Mouse (Mus musculus) heart, adult 2 months (tissue): ENCODE data around the gene Mgea5. TPM values are rescaled to one million over a fixed set of nuclear protein-coding genes. Genes with fewer than 3 reads are reported as not detected.

Source experiments
- DNase-seq, 2 experiments: peaks; one replicate each; pipeline ENCODE4 v3.0.0; 2021
- H3K27ac ChIP-seq: fragments of 200-600 bp; 2 replicates; pipeline ENCODE4 v1.8.1; 2022
- H3K27me3 ChIP-seq: fragments of 200-500 bp; 2 replicates; pipeline ENCODE4 v1.6.1; 2012; ENCODE audit warnings: mild to moderate bottlenecking, low read length, inconsistent platforms, mixed read lengths; ENCODE audit not compliant: control insufficient read depth, insufficient read depth
- H3K36me3 ChIP-seq: fragments of 200-500 bp; 2 replicates; pipeline ENCODE4 v1.6.1; 2012; ENCODE audit warnings: low read length, inconsistent platforms; ENCODE audit not compliant: control insufficient read depth, insufficient read depth
- H3K4me1 ChIP-seq: fragments of 200-500 bp; 2 replicates; pipeline ENCODE4 v1.6.1; 2011; ENCODE audit warnings: low read length; ENCODE audit not compliant: control insufficient read depth, insufficient read depth
- H3K4me3 ChIP-seq: fragments of 200-600 bp; 2 replicates; pipeline ENCODE4 v1.8.1; 2022
- H3K79me2 ChIP-seq: fragments of 200-500 bp; replicated peaks from 2 replicates; pipeline ENCODE4 v1.6.1; 2012; ENCODE audit warnings: mild to moderate bottlenecking, inconsistent platforms, low read length, moderate library complexity, mixed read lengths; ENCODE audit not compliant: control insufficient read depth, insufficient read depth
- H3K9ac ChIP-seq: fragments of 200-500 bp; 2 replicates; pipeline ENCODE4 v1.6.1; 2012; ENCODE audit warnings: low read depth, mild to moderate bottlenecking, control low read depth, inconsistent platforms, low read length, mixed read lengths
- CTCF ChIP-seq: fragments of 200-600 bp; IDR thresholded peaks from 2 replicates; pipeline ENCODE4 v1.8.1; 2022; ENCODE audit warnings: antibody characterized with exemption, mild to moderate bottlenecking, moderate library complexity
- EP300 ChIP-seq: fragments of 200-500 bp; IDR thresholded peaks from 2 replicates; pipeline ENCODE4 v1.6.1; 2011; ENCODE audit warnings: low read depth, low read length, control low read depth; ENCODE audit not compliant: insufficient read depth
- POLR2A ChIP-seq: fragments of 200-500 bp; IDR thresholded peaks from 2 replicates; pipeline ENCODE4 v1.6.1; 2011; ENCODE audit warnings: mild to moderate bottlenecking, low read depth, low read length, control low read depth; ENCODE audit not compliant: insufficient read depth
- WGBS: fragments of 180-500 bp; shearing (Covaris S2); methylation state at CpG from one replicate; pipeline ENCODE4 v1.1.7; 2018; 5-methylcytosine and 5-hydroxymethylcytosine counted together
- intact Hi-C: fragments of 180-260 bp; cut with DNase I; formaldehyde crosslinking; loops from one replicate; pipeline ENCODE4 v1.15.1; 2025
- polyA plus RNA-seq: library from polyadenylated mRNA; depleted of rRNA; stranded (reverse); fragments of >200 nt; gene quantifications from 2 replicates; pipeline ENCODE4 v1.2.3, GENCODE M21; 2012
- total RNA-seq, 2 experiments: library from RNA; stranded (reverse); gene quantifications; 2 replicates each; pipeline ENCODE4 v1.2.3; 2021

The Mgea5 gene
- total and polyA plus RNA-seq, 3 experiments, result 22.4 to 81.9 (median 70.8) TPM

DNA sequence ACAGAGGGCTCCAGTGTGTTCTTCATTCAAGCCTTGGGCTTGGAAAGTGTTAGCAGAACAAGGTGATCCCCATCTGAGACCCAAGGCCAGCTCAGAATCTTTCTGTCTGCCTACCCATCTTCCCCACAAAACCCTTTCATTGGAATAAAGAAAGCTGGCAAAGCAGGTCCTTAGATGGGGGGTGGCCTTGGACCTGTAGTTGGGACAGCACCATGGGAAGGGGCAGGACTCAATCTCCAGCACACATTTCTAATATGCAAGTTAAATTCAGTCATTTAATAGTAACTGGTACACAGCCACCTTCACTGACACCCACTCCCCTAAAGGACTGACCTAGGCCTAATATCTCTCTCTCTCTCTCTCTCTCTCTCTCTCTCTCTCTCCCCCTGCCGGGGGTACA lies 47.4 kb downstream of the Mgea5 start:
- 58% methylated on average over 1 of the region's 1 CpGs for WGBS
- Histone ChIP-seq H3K36me3 (no peaks in the 10 kb centered on the region), H3K79me2 (no peaks in the 10 kb centered on the region), H3K4me3 (no peak overlapping the region), H3K27me3 (peaks cover 6% of the 10 kb centered on the region; the same call in 1 of the 2 replicates), H3K9ac (no peak overlapping the region), H3K27ac (no peak overlapping the region), H3K4me1 (peaks cover 1% of the 10 kb centered on the region; the same call in 1 of the 2 replicates)
- no peak for TF ChIP-seq CTCF
- TF ChIP-seq EP300, result no peak
- TF ChIP-seq POLR2A, result no peak
- no peak for DNase-seq
- intact Hi-C loops, result no loop called here

DNA sequence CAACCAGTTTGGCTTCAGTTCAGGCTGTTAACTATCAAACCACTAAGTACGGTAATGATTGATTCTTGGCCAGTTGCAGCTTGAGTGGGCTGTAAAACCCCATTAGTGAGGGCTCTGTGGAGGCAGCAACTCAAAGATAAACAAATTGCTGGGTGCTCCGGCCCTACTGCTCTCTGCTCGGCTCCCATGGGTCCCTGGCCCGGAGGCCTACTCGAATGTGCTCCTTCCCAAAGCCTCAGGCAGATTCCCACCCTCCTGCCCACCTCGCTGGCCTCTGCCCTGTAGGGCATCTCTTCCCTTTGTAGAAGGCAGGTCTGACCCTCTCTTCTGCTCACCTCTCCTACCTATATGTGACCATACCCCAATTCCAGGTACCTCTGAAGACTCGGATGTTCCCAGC lies 48.9 kb downstream of the Mgea5 start:
- TF ChIP-seq EP300, result no peak
- no peak for TF ChIP-seq POLR2A
- no peak for TF ChIP-seq CTCF
- no peak for DNase-seq
- WGBS, result 74% methylated on average over 7 of the region's 7 CpGs
- Histone ChIP-seq H3K27me3 (peaks cover 2% of the 10 kb centered on the region; the same call in 1 of the 2 replicates), H3K36me3 (no peaks in the 10 kb centered on the region), H3K79me2 (no peaks in the 10 kb centered on the region), H3K9ac (no peak overlapping the region), H3K27ac (no peak overlapping the region), H3K4me3 (no peak overlapping the region), H3K4me1 (peaks cover 1% of the 10 kb centered on the region; the same call in 1 of the 2 replicates)
- intact Hi-C loops, result no loop called here

DNA sequence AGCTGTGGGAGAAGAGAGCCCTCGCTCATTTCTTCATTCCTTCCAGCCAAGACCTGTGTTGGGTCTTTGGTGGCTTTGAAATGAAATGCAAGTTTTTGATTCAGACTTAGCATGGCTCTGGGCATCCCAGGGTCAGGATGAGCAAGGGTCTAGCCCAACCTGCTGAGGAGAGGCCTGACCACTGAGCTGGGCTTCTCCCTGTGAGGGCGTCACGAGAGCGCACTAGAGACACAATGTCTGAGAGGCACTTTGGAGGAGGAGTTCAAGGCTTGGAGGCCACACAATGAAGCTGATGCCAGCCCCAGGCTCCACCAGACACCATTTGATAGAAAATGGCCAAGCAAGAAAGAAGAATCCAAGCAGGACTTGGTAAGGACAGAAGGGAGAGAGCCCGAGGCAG lies 49.4 kb downstream of the Mgea5 start:
- H3K4me1 ChIP-seq, result peaks cover 1% of the 10 kb centered on the region; the same call in 1 of the 2 replicates
- DNase-seq, result no peak
- H3K36me3 ChIP-seq, result no peaks in the 10 kb centered on the region
- H3K4me3 ChIP-seq, result no peak overlapping the region
- WGBS, result 81% methylated on average over 5 of the region's 5 CpGs
- H3K79me2 ChIP-seq, result no peaks in the 10 kb centered on the region
- H3K27me3 ChIP-seq, result peaks cover 2% of the 10 kb centered on the region; the same call in 1 of the 2 replicates
- TF ChIP-seq CTCF, result no peak
- TF ChIP-seq EP300, result no peak
- TF ChIP-seq POLR2A, result no peak
- no peak overlapping the region for H3K9ac ChIP-seq
- intact Hi-C loops, result no loop called here
- no peak overlapping the region for H3K27ac ChIP-seq

DNA sequence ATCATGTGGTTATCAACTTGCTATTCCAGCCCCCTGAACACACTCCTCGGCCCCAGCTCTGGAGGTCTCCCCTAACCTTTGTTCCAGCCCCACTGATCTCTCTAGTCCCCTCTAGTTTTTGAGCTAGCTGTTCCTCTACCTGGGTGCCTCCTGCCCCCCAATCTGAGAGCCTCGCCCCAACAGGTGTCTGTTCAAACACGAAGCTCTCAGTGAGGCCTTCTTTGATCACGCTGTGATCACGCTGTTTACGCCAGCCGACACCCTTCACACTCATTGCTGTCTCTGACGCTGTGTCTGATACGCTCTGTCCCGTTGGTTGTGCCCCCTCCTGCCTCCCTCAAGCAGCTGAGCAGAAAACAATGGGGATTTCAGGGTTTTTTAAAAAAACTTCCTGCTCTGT lies 50.1 kb downstream of the Mgea5 start:
- H3K27ac ChIP-seq, result no peak overlapping the region
- DNase-seq, result no peak
- peaks cover 1% of the 10 kb centered on the region; the same call in 1 of the 2 replicates for H3K4me1 ChIP-seq
- no peaks in the 10 kb centered on the region for H3K36me3 ChIP-seq
- H3K4me3 ChIP-seq, result no peak overlapping the region
- no peak overlapping the region for H3K9ac ChIP-seq
- no peaks in the 10 kb centered on the region for H3K79me2 ChIP-seq
- H3K27me3 ChIP-seq, result peaks cover 2% of the 10 kb centered on the region; the same call in 1 of the 2 replicates
- TF ChIP-seq POLR2A, result no peak
- TF ChIP-seq CTCF, result no peak
- no peak for TF ChIP-seq EP300
- WGBS, result 31% methylated on average over 10 of the region's 10 CpGs
- intact Hi-C loops, result no loop called here

DNA sequence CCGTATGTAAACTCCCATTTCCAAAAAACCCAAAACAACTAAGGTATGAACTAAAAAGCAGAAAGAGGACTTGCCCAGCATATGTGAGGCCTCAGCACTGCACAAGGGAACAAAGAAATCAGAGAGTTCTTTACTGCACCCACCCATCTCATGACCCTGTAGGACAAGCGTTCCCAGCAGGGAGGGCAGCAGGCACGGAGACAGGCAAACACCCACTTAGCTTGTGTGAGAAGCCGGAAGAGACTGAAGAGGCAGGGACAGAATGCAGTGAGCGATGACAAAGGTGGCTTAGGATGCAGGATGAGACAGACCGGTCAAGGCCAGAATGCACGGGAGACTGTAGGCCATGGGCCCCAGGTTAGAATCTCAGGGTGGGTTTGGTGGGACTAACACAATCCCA lies 52.0 kb downstream of the Mgea5 start:
- no peak for DNase-seq
- no peaks in the 10 kb centered on the region for H3K36me3 ChIP-seq
- H3K9ac ChIP-seq, result no peak overlapping the region
- H3K79me2 ChIP-seq, result no peaks in the 10 kb centered on the region
- intact Hi-C loops, result no loop called here
- TF ChIP-seq EP300, result no peak
- H3K4me3 ChIP-seq, result no peak overlapping the region
- no peaks in the 10 kb centered on the region for H3K4me1 ChIP-seq
- H3K27ac ChIP-seq, result no peak overlapping the region
- 86% methylated on average over 7 of the region's 7 CpGs for WGBS
- no peaks in the 10 kb centered on the region; the same call in 1 of the 2 replicates for H3K27me3 ChIP-seq

DNA sequence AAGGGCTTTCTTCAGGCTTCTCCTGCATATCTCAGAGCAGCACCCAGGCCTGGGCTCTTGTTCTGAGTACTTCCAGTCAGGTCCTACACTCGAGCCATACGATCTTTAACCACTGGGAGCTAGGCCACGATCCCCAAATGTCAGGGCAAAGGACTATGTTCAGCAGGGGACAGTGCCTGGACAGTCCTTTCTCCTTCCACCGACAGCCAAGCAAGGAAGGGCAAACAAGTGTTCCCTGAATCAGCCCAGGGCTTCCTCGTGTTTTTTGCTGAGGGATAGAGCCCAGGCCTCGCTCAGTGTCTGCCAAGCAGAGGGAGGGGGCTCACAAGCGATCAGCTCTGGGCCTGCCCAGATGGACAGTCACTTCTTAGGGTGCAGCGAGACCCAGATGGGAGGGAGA lies 53.6 kb downstream of the Mgea5 start:
- Histone ChIP-seq H3K4me1 (no peaks in the 10 kb centered on the region), H3K9ac (no peak overlapping the region), H3K27ac (no peak overlapping the region), H3K36me3 (no peaks in the 10 kb centered on the region), H3K27me3 (no peaks in the 10 kb centered on the region; the same call in 1 of the 2 replicates), H3K4me3 (no peak overlapping the region), H3K79me2 (no peaks in the 10 kb centered on the region)
- DNase-seq, result no peak
- no peak for TF ChIP-seq EP300
- no peak for TF ChIP-seq POLR2A
- TF ChIP-seq CTCF, result no peak
- 74% methylated on average over 8 of the region's 8 CpGs for WGBS
- intact Hi-C loops, result no loop called here
